Mouse (Mus musculus) hindbrain, postnatal 0 days (tissue): ENCODE measurements around the gene Slc8a1. TPM values are rescaled to one million over a fixed set of nuclear protein-coding genes. Genes with fewer than 3 reads are reported as not detected.

Experiments
- ATAC-seq: fragments of 200-750 bp; cut with Nextera tagmentation; 2 replicates; pipeline ENCODE4 v1.8.0; 2017; ENCODE audit warnings: mild to moderate bottlenecking, moderate TSS enrichment, moderate library complexity
- DNase-seq: peaks from one replicate; pipeline ENCODE4 v3.0.0-alpha.2; 2015; ENCODE audit warnings: low spot score
- H3K27ac ChIP-seq: fragments of 300-500 bp; sonication (generic); 2 replicates; pipeline ENCODE4 v1.5.1; 2014; ENCODE audit warnings: mild to moderate bottlenecking
- H3K27me3 ChIP-seq: fragments of 300-500 bp; sonication (generic); 2 replicates; pipeline ENCODE4 v1.6.1; 2014; ENCODE audit warnings: low read length, mixed read lengths; ENCODE audit not compliant: insufficient read depth
- H3K36me3 ChIP-seq: fragments of 300-500 bp; sonication (generic); 2 replicates; pipeline ENCODE4 v1.6.1; 2014; ENCODE audit warnings: low read length, mixed read lengths; ENCODE audit not compliant: insufficient read depth
- H3K4me1 ChIP-seq: fragments of 300-500 bp; sonication (generic); 2 replicates; pipeline ENCODE4 v1.6.1; 2014; ENCODE audit warnings: antibody characterized with exemption, low read length, mixed read lengths; ENCODE audit not compliant: insufficient read depth
- H3K4me2 ChIP-seq: fragments of 300-500 bp; sonication (generic); 2 replicates; pipeline ENCODE4 v1.6.1; 2014; ENCODE audit warnings: low read depth, mild to moderate bottlenecking, low read length, moderate library complexity, mixed read lengths
- H3K4me3 ChIP-seq: fragments of 300-500 bp; sonication (generic); 2 replicates; pipeline ENCODE4 v1.5.1; 2014; ENCODE audit warnings: low read length
- H3K9ac ChIP-seq: fragments of 300-500 bp; sonication (generic); replicated peaks from 2 replicates; pipeline ENCODE4 v1.6.1; 2014; ENCODE audit warnings: mild to moderate bottlenecking, low read length, moderate library complexity, mixed read lengths
- H3K9me3 ChIP-seq: fragments of 300-500 bp; sonication (generic); 2 replicates; pipeline ENCODE4 v1.6.1; 2016; ENCODE audit warnings: low read length, mixed read lengths
- CTCF ChIP-seq: IDR thresholded peaks from 2 replicates; pipeline ENCODE4 v1.5.1; 2016; ENCODE audit warnings: antibody characterized with exemption, control low read depth, low read depth
- WGBS: fragments of 180-500 bp; shearing (Covaris S2); extraction: QIAGEN DNeasy Blood & Tissue Kit; methylation state at CpG from one replicate; pipeline ENCODE4 v1.1.7; 2014; 5-methylcytosine and 5-hydroxymethylcytosine counted together
- polyA plus RNA-seq: library from polyadenylated mRNA; unstranded; fragments of >200 nt; fragmentation: Nextera tagmentation; extraction: Ambion mirVana; gene quantifications from 2 replicates; pipeline ENCODE4 v1.2.1, GENCODE M21; 2015
- total RNA-seq: library from RNA; depleted of rRNA; stranded (reverse); fragments of >200 nt; gene quantifications from 2 replicates; pipeline ENCODE4 v1.2.3, GENCODE M21; 2014

The Slc8a1 gene
- total and polyA plus RNA-seq, 2 experiments from 2014 or later: 21.3 to 121 TPM

- no peak for TF ChIP-seq CTCF
- Histone ChIP-seq H3K4me2 (no peak overlapping the region), H3K9me3 (no peaks in the 10 kb centered on the region), H3K9ac (no peak overlapping the region), H3K27ac (no peak overlapping the region; the same call in 1 of the 2 replicates), H3K27me3 (no peaks in the 10 kb centered on the region), H3K4me3 (no peak overlapping the region), H3K4me1 (peaks cover 16% of the 10 kb centered on the region), H3K36me3 (no peaks in the 10 kb centered on the region)
- 43% methylated on average over 11 of the region's 11 CpGs for WGBS
- DNase-seq (peak; percentile 56), ATAC-seq (peak; percentile 80)
These were observed 256.2 kb downstream of the Slc8a1 start for GRCm38 (mm10) chr17:81481843-81482490.

- no peaks in the 10 kb centered on the region for H3K9me3 ChIP-seq
- no peak overlapping the region for H3K4me3 ChIP-seq
- 0 out of 2 replicates have a peak overlapping the region, but pooled peaks have one; percentile 18 for H3K4me2 ChIP-seq
- H3K4me1 ChIP-seq: peaks cover 16% of the 10 kb centered on the region
- H3K9ac ChIP-seq: no peak overlapping the region
- DNase-seq: peak; percentile 70
- no peak for TF ChIP-seq CTCF
- 50% methylated on average over 21 of the region's 21 CpGs for WGBS
- H3K36me3 ChIP-seq: no peaks in the 10 kb centered on the region
- peak; percentile 59 for ATAC-seq
- H3K27me3 ChIP-seq: no peaks in the 10 kb centered on the region
- H3K27ac ChIP-seq: no peak overlapping the region
These were observed 257.6 kb downstream of the Slc8a1 start for GRCm38 (mm10) chr17:81480351-81481161.

DNA sequence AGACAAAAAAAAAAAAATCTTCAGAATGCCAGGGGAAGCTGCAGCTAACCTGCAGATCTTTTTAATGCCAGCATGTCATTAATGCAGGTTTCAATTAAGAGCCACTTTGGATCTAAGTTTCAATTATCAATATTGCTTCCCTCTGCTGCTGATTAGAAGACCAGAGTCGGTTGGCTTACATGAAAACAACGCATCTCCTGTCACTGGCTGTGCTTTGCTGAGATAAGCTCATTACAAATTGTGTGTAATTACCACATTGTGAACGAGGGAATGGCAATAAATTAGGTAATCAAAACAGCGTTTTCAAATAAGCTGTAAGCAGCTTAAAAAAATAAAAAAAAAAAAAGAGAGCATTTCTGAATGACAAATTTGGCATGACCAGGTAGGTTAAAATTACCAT lies 258.4 kb downstream of the Slc8a1 start:
- Histone ChIP-seq H3K36me3 (no peaks in the 10 kb centered on the region), H3K27me3 (no peaks in the 10 kb centered on the region), H3K4me1 (peaks cover 16% of the 10 kb centered on the region), H3K9me3 (no peaks in the 10 kb centered on the region), H3K4me2 (0 out of 2 replicates have a peak overlapping the region, but pooled peaks have one; percentile 18), H3K27ac (no peak overlapping the region), H3K4me3 (no peak overlapping the region), H3K9ac (no peak overlapping the region)
- TF ChIP-seq CTCF: no peak
- ATAC-seq: no peak
- DNase-seq: peak; percentile 30
- WGBS: 43% methylated on average over 4 of the region's 4 CpGs

- WGBS: 90% methylated on average over 1 of the region's 1 CpGs
- H3K9ac ChIP-seq: no peak overlapping the region
- H3K4me2 ChIP-seq: no peak overlapping the region
- H3K36me3 ChIP-seq: no peaks in the 10 kb centered on the region
- no peaks in the 10 kb centered on the region for H3K27me3 ChIP-seq
- no peak for DNase-seq
- TF ChIP-seq CTCF: peak; percentile 30; the same call in 1 of the 2 replicates
- H3K4me3 ChIP-seq: no peak overlapping the region
- no peaks in the 10 kb centered on the region for H3K9me3 ChIP-seq
- H3K27ac ChIP-seq: no peak overlapping the region
- no peak for ATAC-seq
- H3K4me1 ChIP-seq: peaks cover 16% of the 10 kb centered on the region
These were observed 260.8 kb downstream of the Slc8a1 start for GRCm38 (mm10) chr17:81477420-81477819.

- H3K27ac ChIP-seq: no peak overlapping the region
- H3K9ac ChIP-seq: no peak overlapping the region
- no peaks in the 10 kb centered on the region for H3K9me3 ChIP-seq
- H3K27me3 ChIP-seq: no peaks in the 10 kb centered on the region
- no peaks in the 10 kb centered on the region for H3K4me1 ChIP-seq
- no peaks in the 10 kb centered on the region for H3K36me3 ChIP-seq
- ATAC-seq (no peak), DNase-seq (peak; percentile 43)
- 47% methylated on average over 3 of the region's 3 CpGs for WGBS
- TF ChIP-seq CTCF: no peak
- no peak overlapping the region for H3K4me3 ChIP-seq
- no peak overlapping the region for H3K4me2 ChIP-seq
These were observed 264.8 kb downstream of the Slc8a1 start for GRCm38 (mm10) chr17:81473363-81473762.

- Histone ChIP-seq H3K36me3 (no peaks in the 10 kb centered on the region), H3K9me3 (no peaks in the 10 kb centered on the region), H3K4me2 (no peak overlapping the region), H3K9ac (no peak overlapping the region), H3K27me3 (no peaks in the 10 kb centered on the region), H3K4me3 (no peak overlapping the region), H3K4me1 (no peaks in the 10 kb centered on the region), H3K27ac (no peak overlapping the region)
- ATAC-seq (no peak), DNase-seq (no peak)
- no peak for TF ChIP-seq CTCF
- WGBS: 81% methylated on average over 5 of the region's 5 CpGs
These were observed 269.2 kb downstream of the Slc8a1 start for GRCm38 (mm10) chr17:81468941-81469340.
